Mouse (Mus musculus): ENCODE measurements around the gene AU040320. TPM values are rescaled to one million over a fixed set of nuclear protein-coding genes. Genes with fewer than 3 reads are reported as not detected.

The AU040320 gene
- polyA plus RNA-seq, 1 experiment from 2014 or later, result 20.2 TPM

DNA sequence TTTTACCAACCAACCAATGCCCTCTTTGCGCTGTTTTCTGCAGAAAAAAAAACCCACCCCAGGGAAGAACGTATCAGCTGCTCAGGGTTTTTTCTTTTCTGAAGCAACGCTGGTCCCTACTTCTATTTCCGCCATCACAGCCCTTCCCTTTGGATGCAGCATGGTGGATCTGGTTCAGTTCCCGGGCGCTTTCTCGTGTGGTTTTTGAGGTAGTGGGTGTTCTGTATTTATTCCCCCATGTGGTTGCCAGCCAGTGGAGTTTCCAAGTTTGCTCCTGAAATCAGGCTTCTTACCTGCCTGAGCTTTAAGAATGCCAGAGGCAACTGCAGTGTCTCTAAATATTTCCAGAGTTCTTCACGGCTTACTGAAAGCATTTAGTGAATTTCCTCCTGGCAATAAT lies 29.2 kb downstream of the AU040320 start:
- Histone ChIP-seq H3K27me3 (ENCODE audit: control insufficient read depth, insufficient read depth, low read length) (no peaks in the 10 kb centered on the region), H3K9me3 (ENCODE audit: control insufficient read depth, low read length) (no peaks in the 10 kb centered on the region), H3K4me1 (replicated peaks; ENCODE audit: control insufficient read depth, insufficient read depth) (no peaks in the 10 kb centered on the region), H3K36me3 (ENCODE audit: control insufficient read depth, insufficient read depth, low read length) (no peaks in the 10 kb centered on the region), H3K4me2 (replicated peaks; ENCODE audit: low read depth) (no peak overlapping the region), H3K27ac (replicated peaks) (no peak overlapping the region), H3K9ac (ENCODE audit: low read length) (no peak overlapping the region), H3K4me3 (ENCODE audit: low read depth, low read length) (no peak overlapping the region)
- ATAC-seq (ENCODE audit: low FRiP score, low TSS enrichment), result no peak
- WGBS, result 86% methylated on average over 8 of the region's 8 CpGs
- TF ChIP-seq EP300 (optimal IDR thresholded peaks at IDR 0.05) (no peak), CTCF (IDR thresholded peaks at IDR 0.05; ENCODE audit: low read depth) (no peak)
- no peak for DNase-seq (ENCODE audit: low spot score)

DNA sequence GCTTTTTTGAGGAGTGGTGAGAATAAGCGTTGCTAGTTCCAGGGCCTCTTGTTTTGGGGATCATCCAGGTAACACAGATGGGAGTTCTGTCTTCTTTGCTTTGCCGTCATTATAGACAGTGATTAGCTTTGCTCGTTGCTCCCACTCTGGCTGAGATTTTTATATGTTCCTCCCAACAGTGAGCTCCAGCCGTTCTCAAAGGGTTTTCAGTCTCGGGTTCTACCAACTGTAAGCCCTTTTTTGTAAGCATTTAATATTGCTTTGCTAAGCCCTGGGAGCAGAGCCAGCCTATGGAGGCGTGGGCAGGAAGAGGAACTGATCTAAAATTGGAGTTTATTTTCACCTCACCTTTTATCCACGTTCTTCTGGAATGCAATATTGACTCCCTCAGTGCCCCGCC lies 29.7 kb downstream of the AU040320 start:
- WGBS, result 56% methylated on average over 8 of the region's 8 CpGs

DNA sequence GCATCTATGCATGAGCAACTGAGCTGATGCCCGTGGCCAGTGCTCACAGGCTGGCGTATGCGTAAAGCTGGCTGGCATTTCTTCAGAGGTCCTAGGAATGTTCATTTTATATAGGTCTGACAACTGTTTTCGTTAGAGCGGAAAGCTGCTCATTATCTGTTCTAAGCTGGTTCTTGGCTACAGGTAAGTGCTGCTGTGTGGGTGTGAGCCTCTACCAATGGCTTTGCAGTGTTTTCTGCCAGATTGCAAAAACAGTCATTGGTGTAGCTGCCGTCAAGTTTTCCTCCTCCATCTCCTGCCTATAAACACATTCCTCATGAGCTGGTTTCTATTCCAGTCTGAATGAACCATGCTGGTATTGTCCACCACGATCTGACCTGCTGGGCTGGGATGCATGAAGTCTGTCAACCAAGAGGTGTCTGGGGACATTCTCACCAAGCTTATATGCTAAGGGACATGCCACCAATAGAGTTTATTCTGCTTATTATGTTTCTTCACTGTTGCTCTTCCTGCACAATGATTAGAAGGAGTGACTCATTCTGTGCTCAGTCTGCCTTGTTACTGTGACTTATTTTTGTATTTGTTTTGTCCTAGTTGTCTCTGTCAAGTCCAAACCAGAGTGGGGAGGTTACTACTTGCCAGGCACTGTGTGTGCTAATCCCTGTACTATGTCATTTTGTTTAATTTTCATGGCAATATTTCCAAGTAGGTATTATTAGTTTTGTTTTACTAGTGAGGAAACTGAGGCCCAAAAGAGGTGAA lies 39.2 kb downstream of the AU040320 start:
- Histone ChIP-seq H3K36me3 (ENCODE audit: control insufficient read depth, insufficient read depth, low read length) (peaks cover 11% of the 10 kb centered on the region), H3K9me3 (ENCODE audit: control insufficient read depth, low read length) (no peaks in the 10 kb centered on the region), H3K4me2 (replicated peaks; ENCODE audit: low read depth) (no peak overlapping the region), H3K4me1 (replicated peaks; ENCODE audit: control insufficient read depth, insufficient read depth) (no peaks in the 10 kb centered on the region), H3K27ac (replicated peaks) (no peak overlapping the region), H3K4me3 (ENCODE audit: low read depth, low read length) (no peak overlapping the region), H3K9ac (ENCODE audit: low read length) (no peak overlapping the region), H3K27me3 (ENCODE audit: control insufficient read depth, insufficient read depth, low read length) (no peaks in the 10 kb centered on the region)
- no peak for TF ChIP-seq CTCF (IDR thresholded peaks at IDR 0.05; ENCODE audit: low read depth)
- TF ChIP-seq EP300 (optimal IDR thresholded peaks at IDR 0.05), result no peak
- 82% methylated on average over 7 of the region's 7 CpGs for WGBS
- ATAC-seq (ENCODE audit: low FRiP score, low TSS enrichment) (no peak), DNase-seq (ENCODE audit: low spot score) (no peak)

More for the DNA sequence above, 29.7 kb downstream of the AU040320 start:
- no peak overlapping the region for H3K9ac ChIP-seq (ENCODE audit: low read length)
- no peak overlapping the region for H3K4me3 ChIP-seq (ENCODE audit: low read depth, low read length)
- H3K36me3 ChIP-seq (ENCODE audit: control insufficient read depth, insufficient read depth, low read length), result no peaks in the 10 kb centered on the region
- H3K4me2 ChIP-seq (replicated peaks; ENCODE audit: low read depth), result no peak overlapping the region
- H3K27ac ChIP-seq (replicated peaks), result no peak overlapping the region
- no peaks in the 10 kb centered on the region for H3K9me3 ChIP-seq (ENCODE audit: control insufficient read depth, low read length)
- no peak for TF ChIP-seq CTCF (IDR thresholded peaks at IDR 0.05; ENCODE audit: low read depth)
- no peak for TF ChIP-seq EP300 (optimal IDR thresholded peaks at IDR 0.05)
- no peaks in the 10 kb centered on the region for H3K4me1 ChIP-seq (replicated peaks; ENCODE audit: control insufficient read depth, insufficient read depth)
- H3K27me3 ChIP-seq (ENCODE audit: control insufficient read depth, insufficient read depth, low read length), result no peaks in the 10 kb centered on the region
- DNase-seq (ENCODE audit: low spot score), result no peak
- ATAC-seq (ENCODE audit: low FRiP score, low TSS enrichment), result no peak

DNA sequence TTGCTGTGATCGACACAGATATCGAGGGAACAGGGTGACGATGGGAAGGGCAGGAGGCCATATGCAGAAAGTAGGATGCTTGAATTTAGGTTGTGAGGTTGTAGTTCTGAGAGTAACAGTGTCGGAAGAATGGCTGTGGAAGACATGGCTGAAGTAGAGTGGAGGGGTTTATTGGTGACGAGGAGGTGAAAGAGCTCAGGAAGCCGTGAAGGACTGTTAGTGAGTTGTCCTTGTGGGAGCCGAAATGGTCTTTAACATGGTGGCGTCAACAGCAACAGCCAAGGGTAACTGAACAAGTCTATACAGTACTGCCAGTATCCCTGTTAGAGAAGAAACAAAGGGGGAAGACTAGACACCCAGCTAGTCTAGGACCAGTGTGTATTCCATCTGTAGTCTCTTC lies 48.8 kb downstream of the AU040320 start:
- no peaks in the 10 kb centered on the region for H3K9me3 ChIP-seq (ENCODE audit: control insufficient read depth, low read length)
- ATAC-seq (ENCODE audit: low FRiP score, low TSS enrichment), result no peak
- no peaks in the 10 kb centered on the region for H3K27me3 ChIP-seq (ENCODE audit: control insufficient read depth, insufficient read depth, low read length)
- no peak overlapping the region for H3K27ac ChIP-seq (replicated peaks)
- no peaks in the 10 kb centered on the region for H3K4me1 ChIP-seq (replicated peaks; ENCODE audit: control insufficient read depth, insufficient read depth)
- no peaks in the 10 kb centered on the region for H3K36me3 ChIP-seq (ENCODE audit: control insufficient read depth, insufficient read depth, low read length)
- no peak overlapping the region for H3K4me2 ChIP-seq (replicated peaks; ENCODE audit: low read depth)
- H3K9ac ChIP-seq (ENCODE audit: low read length), result no peak overlapping the region
- TF ChIP-seq EP300 (optimal IDR thresholded peaks at IDR 0.05), result no peak
- TF ChIP-seq CTCF (IDR thresholded peaks at IDR 0.05; ENCODE audit: low read depth), result no peak
- H3K4me3 ChIP-seq (ENCODE audit: low read depth, low read length), result no peak overlapping the region
- no peak for DNase-seq (ENCODE audit: low spot score)
- WGBS, result 93% methylated on average over 8 of the region's 8 CpGs

DNA sequence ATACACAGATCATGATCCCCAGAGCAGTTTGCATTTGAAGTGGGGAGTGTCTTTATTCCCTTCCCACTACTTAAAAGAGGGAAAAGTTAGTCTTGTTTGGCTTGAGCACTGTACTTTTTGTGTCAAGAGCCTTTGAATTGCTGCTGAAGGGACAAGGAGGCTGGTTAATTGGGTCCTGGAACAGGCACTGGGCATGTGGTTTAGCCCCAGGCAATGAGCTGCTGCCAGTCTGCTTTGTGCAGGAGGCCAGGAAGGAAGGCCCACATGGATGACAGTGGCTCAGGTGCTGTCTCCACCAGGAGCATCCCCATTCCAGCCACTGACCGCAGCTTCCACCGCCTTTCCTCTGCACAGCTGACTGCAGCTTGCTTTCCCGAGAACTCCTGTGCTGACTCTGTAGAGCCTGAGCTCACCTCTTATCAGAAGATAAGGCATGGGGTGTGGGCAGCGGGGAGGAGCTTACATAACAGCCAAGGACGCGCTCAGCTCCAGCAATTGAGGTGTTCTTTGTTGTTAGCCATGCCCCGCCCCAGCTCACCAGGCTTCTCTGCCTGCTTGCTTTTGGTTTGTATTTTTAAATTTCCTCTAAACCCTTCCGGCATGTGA lies 50.0 kb downstream of the AU040320 start:
- TF ChIP-seq CTCF (IDR thresholded peaks at IDR 0.05; ENCODE audit: low read depth), result no peak
- TF ChIP-seq EP300 (optimal IDR thresholded peaks at IDR 0.05), result no peak
- no peak overlapping the region for H3K4me3 ChIP-seq (ENCODE audit: low read depth, low read length)
- peak; percentile 85 for DNase-seq (ENCODE audit: low spot score)
- H3K36me3 ChIP-seq (ENCODE audit: control insufficient read depth, insufficient read depth, low read length), result no peaks in the 10 kb centered on the region
- H3K4me2 ChIP-seq (replicated peaks; ENCODE audit: low read depth), result no peak overlapping the region
- H3K27me3 ChIP-seq (ENCODE audit: control insufficient read depth, insufficient read depth, low read length), result no peaks in the 10 kb centered on the region
- H3K9ac ChIP-seq (ENCODE audit: low read length), result no peak overlapping the region
- WGBS, result 23% methylated on average over 8 of the region's 8 CpGs
- H3K4me1 ChIP-seq (replicated peaks; ENCODE audit: control insufficient read depth, insufficient read depth), result no peaks in the 10 kb centered on the region
- ATAC-seq (ENCODE audit: low FRiP score, low TSS enrichment), result peak; percentile 95
- H3K9me3 ChIP-seq (ENCODE audit: control insufficient read depth, low read length), result no peaks in the 10 kb centered on the region
- H3K27ac ChIP-seq (replicated peaks), result no peak overlapping the region

DNA sequence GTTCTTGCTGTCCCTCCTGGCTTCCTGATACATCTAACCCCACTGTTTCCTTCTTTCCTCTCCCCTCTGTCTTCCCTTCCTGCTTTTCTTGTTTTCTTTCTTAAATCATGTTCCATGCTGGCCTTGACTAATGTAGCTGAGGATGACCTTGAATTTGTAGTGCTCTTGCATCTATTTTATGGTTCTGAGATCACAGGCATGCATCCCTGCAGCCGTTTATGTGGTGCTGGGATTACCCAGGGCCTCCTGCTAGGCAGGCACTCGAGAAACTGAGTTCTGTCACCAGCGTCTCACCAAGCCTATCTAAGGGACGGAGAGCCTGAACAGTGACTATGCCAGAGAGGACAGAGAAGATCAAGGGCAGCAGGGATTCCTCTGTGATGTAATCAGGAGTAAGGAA lies 52.4 kb downstream of the AU040320 start:
- Histone ChIP-seq H3K4me2 (replicated peaks; ENCODE audit: low read depth) (no peak overlapping the region), H3K4me1 (replicated peaks; ENCODE audit: control insufficient read depth, insufficient read depth) (no peaks in the 10 kb centered on the region), H3K27me3 (ENCODE audit: control insufficient read depth, insufficient read depth, low read length) (no peaks in the 10 kb centered on the region), H3K27ac (replicated peaks) (no peak overlapping the region), H3K9me3 (ENCODE audit: control insufficient read depth, low read length) (no peaks in the 10 kb centered on the region), H3K4me3 (ENCODE audit: low read depth, low read length) (no peak overlapping the region), H3K9ac (ENCODE audit: low read length) (no peak overlapping the region), H3K36me3 (ENCODE audit: control insufficient read depth, insufficient read depth, low read length) (no peaks in the 10 kb centered on the region)
- 73% methylated on average over 4 of the region's 4 CpGs for WGBS
- DNase-seq (ENCODE audit: low spot score) (no peak), ATAC-seq (ENCODE audit: low FRiP score, low TSS enrichment) (no peak)
- TF ChIP-seq EP300 (optimal IDR thresholded peaks at IDR 0.05) (no peak), CTCF (IDR thresholded peaks at IDR 0.05; ENCODE audit: low read depth) (no peak)

All from stomach, postnatal 0 days (tissue).